Mouse (Mus musculus) kidney, adult 8-10 months (tissue): ENCODE data around the gene Mff.

Source experiments
- DNase-seq, 2 experiments: peaks; one replicate each; pipeline ENCODE4 v3.0.0; 2022

Gene Mff

GRCm38 (mm10) chr1:82724339-82725025 lies at the start of gene Mff:
Mff (plus strand) TSS chr1:82724890.
- DNase-seq: peak; percentile 92 to 93

- DNase-seq: no peak
Observed at GRCm38 (mm10) chr1:82686328-82686727, 38.4 kb upstream of the Mff start.

GRCm38 (mm10) chr1:82686866-82687265 lies 37.8 kb upstream of the Mff start:
- no peak for DNase-seq

- DNase-seq: no peak
Observed at GRCm38 (mm10) chr1:82687931-82688330, 36.8 kb upstream of the Mff start.

GRCm38 (mm10) chr1:82695915-82696314 lies 28.8 kb upstream of the Mff start:
- no peak for DNase-seq

- DNase-seq: no peak
Observed at GRCm38 (mm10) chr1:82717816-82718512, 6.7 kb upstream of the Mff start.

GRCm38 (mm10) chr1:82725026-82725874 lies 560 bp downstream of the Mff start:
- peak in 1 of 2 experiments; percentile 5 for DNase-seq

GRCm38 (mm10) chr1:82725875-82726185 lies 1.1 kb downstream of the Mff start:
- no peak for DNase-seq

GRCm38 (mm10) chr1:82726482-82726881 lies 1.8 kb downstream of the Mff start:
- no peak for DNase-seq

- DNase-seq: no peak
Observed at GRCm38 (mm10) chr1:82733357-82733756, 8.7 kb downstream of the Mff start.

- no peak for DNase-seq
Observed at GRCm38 (mm10) chr1:82738066-82738465, 13.4 kb downstream of the Mff start.

GRCm38 (mm10) chr1:82741539-82741938 lies 16.8 kb downstream of the Mff start:
- no peak for DNase-seq

- no peak for DNase-seq
Observed at GRCm38 (mm10) chr1:82743962-82744361, 19.3 kb downstream of the Mff start.

- DNase-seq: no peak
Observed at GRCm38 (mm10) chr1:82746408-82746807, 21.7 kb downstream of the Mff start.

- no peak for DNase-seq
Observed at GRCm38 (mm10) chr1:82747714-82748452, 23.2 kb downstream of the Mff start.

- DNase-seq: no peak
Observed at GRCm38 (mm10) chr1:82759520-82759919, 34.8 kb downstream of the Mff start.

GRCm38 (mm10) chr1:82761454-82762169 lies 36.9 kb downstream of the Mff start:
- DNase-seq: no peak

- DNase-seq: no peak
Observed at GRCm38 (mm10) chr1:82762274-82762673, 37.6 kb downstream of the Mff start.

- DNase-seq: no peak
Observed at GRCm38 (mm10) chr1:82766227-82766626, 41.5 kb downstream of the Mff start.

- DNase-seq: no peak
Observed at GRCm38 (mm10) chr1:82766641-82767040, 42.0 kb downstream of the Mff start.

GRCm38 (mm10) chr1:82768269-82768668 lies 43.6 kb downstream of the Mff start, which contains the start of gene Tm4sf20:
Tm4sf20 (minus strand) TSS chr1:82768461.
- no peak for DNase-seq

- DNase-seq: no peak
Observed at GRCm38 (mm10) chr1:82771022-82771586, 46.4 kb downstream of the Mff start, which contains the start of gene Gm47791. Gm47791 (minus strand) TSS chr1:82771243.
